Mouse (Mus musculus): ENCODE data around the gene Pigq.

- no peak for TF ChIP-seq POLR2A (IDR thresholded peaks at IDR 0.05; ENCODE audit: extremely low read depth, insufficient read depth, low read length)
- TF ChIP-seq CTCF (IDR thresholded peaks at IDR 0.05; ENCODE audit: extremely low read depth, insufficient read depth, low read length) = no peak
These were observed 37.1 kb downstream of the Pigq start for GRCm38 (mm10) chr17:25907640-25908039.
